Mouse (Mus musculus): ENCODE results near the gene Stat5a.

DNA sequence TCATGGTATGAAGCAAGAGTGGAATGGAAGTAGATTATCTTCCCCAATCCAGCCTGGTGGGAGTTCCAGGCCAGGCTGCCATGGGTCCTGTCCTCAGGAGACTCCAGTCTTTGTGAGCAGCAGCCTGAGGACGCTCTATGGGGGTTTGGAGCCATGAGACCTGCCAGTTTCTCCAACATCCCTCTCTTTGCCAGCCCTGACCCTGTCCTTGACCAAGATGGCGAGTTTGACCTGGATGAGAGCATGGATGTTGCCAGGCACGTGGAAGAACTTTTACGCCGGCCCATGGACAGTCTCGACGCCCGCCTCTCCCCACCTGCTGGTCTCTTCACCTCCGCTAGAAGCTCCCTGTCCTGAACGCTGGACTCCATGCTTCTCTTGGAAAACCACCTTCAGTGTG is 24.5 kb downstream of the Stat5a start:
- TF ChIP-seq CTCF (IDR thresholded peaks at IDR 0.05; ENCODE audit: borderline replicate concordance, extremely low read depth, insufficient read depth, insufficient read length): no peak
- no peak for TF ChIP-seq POLR2A (IDR thresholded peaks at IDR 0.05; ENCODE audit: borderline replicate concordance, extremely low read depth, insufficient read depth, insufficient read length, poor library complexity, severe bottlenecking)

Measured in brain, embryonic 14.5 days (tissue).